Mouse (Mus musculus) heart, postnatal 10 days (tissue): Measurements from ENCODE around the gene Capzb. TPM values are rescaled to one million over a fixed set of nuclear protein-coding genes. Genes with fewer than 3 reads are reported as not detected.

Experiments
- DNase-seq, 2 experiments: peaks; one replicate each; pipeline ENCODE4 v3.0.0; 2021
- intact Hi-C: fragments of 180-260 bp; cut with DNase I; formaldehyde crosslinking; loops from one replicate; pipeline ENCODE4 v1.15.1; 2025
- total RNA-seq, 2 experiments: library from RNA; stranded (reverse); gene quantifications; 2 replicates each; pipeline ENCODE4 v1.2.3; 2021

Capzb gene
- total RNA-seq, 2 experiments from 2014 or later, result 394 to 406 TPM

DNA sequence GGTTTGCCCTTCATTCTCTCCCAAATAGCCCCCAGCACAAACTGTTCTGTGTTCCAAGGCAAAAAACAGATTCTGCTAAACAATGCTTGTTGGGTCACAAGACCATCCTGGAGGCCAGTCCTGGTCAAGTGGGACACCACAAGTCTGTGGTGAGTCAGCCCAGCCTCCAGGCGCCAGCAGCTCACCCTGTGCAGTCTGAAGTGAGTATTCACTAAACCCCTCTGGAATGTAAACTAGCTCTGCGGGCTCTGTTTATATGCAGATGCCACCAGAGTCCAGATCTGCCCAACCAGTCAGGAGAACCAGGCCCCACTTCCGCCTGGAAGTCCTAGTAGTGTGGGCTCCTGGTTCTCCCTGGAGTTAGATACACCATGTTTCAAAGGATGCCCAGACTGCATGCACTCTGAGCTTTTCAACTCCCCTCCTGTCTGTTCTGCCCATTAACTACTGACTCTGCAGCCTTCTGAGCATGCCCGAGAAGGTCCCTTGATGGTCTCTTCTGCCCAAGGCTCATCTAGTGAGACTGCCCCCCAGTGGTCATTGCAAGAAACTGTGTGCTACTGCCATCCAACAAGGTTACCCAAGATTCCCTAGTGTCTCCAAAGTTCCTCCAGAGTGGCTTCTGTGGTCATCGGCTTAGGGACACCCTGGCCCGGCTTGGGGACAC lies 39.9 kb downstream of the Capzb start:
- peak; percentile 72 to 84 for DNase-seq
- intact Hi-C loops, result loop anchor here (5.0 kb wide), 2 partner anchors 40 to 145 kb away; partner anchors contain the start of gene Capzb

DNA sequence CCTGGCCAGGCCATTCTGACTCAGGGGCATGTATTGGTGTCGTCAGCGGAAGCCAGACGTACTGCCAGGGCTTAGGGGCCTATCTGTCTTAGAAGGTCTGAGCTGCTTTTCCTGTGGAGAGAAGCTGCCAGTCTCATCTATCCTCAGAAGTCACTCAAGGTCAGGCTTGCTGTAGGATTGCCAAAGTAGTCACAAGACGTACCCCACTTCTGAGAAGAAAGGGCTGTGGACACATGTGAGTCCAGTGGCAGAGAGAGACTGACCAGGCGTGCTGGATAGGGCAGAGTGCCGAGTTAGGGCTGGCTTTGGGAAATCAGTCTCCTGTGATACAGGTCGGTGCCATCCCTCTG lies 40.4 kb downstream of the Capzb start:
- DNase-seq, result no peak
- intact Hi-C loops, result loop anchor here (5.0 kb wide), 2 partner anchors 41 to 146 kb away; partner anchors contain the start of gene Capzb

DNA sequence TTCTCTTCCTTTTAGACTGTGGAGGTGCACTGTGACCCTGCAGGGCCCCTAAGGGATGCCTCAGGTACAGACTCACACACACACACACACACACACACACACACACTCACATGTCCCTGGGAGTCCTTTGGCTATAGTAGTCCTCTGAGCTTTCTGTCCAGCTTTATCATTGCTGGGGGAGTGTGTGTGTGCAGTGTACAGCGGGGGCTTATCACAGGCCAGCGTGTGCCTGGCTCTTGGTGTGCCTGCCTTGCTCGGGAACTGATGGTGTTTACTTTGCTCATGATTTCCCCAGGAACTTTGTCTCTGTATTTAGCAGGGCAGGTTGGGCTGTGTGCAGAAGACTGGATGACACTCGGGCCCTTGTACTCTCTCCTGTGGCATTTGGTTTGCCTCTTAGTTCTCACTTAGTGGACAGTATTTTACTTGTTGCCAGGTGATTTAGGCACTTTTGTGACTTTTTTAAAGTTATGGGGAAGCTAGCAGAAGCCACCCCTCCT lies 41.1 kb downstream of the Capzb start:
- no peak for DNase-seq
- intact Hi-C loops, result loop anchor here (5.0 kb wide), 2 partner anchors 42 to 147 kb away; partner anchors contain the start of gene Capzb

DNA sequence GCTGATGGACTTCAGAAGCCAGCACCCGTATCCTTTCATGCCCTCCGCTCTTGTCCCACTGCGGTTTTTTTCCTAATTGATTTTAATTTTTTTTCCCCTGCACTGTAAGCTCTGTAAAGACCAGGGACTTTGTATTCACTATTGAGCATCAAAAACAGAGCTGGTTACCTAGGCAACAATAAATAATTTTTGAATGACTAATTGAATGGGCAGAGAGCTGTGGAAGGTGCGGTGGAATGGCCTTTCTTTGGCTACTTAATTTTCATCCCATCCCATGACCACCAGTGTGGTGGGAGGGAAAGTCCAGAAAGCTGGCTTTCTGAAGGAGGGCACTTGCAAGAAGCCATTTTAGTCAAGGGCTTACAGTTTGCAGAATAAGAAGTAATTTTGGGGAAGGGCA lies 41.6 kb downstream of the Capzb start:
- DNase-seq, result no peak
- intact Hi-C loops, result loop anchor here (5.0 kb wide), 2 partner anchors 42 to 147 kb away; partner anchors contain the start of gene Capzb

- intact Hi-C loops, result no loop called here
- DNase-seq, result no peak
Observed at GRCm38 (mm10) chr4:139235556-139235955, 42.9 kb downstream of the Capzb start.

GRCm38 (mm10) chr4:139238612-139239011 lies 45.9 kb downstream of the Capzb start:
- intact Hi-C loops, result no loop called here
- no peak for DNase-seq

DNA sequence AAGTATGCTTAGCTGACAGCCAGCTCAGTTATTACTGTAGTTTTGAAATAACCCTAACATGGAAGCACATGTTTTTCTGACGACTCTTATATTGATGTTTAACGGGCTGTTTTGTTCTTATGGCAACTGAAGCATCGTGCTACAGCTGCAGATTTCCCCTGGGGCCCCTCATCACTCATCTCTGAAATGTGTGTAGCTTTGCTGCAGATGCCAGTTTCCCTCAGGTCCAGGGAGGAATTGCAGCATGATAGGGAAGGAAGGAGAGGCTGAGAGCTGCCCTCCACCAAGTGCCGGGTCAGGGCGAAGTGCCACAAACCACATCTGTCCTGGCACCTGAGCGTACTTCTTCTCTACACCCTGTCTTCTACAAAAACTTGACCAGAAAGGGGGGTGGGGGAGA lies 47.6 kb downstream of the Capzb start:
- DNase-seq, result no peak
- intact Hi-C loops, result no loop called here

GRCm38 (mm10) chr4:139241678-139242606 lies 49.2 kb downstream of the Capzb start:
- intact Hi-C loops, result no loop called here
- DNase-seq, result no peak

DNA sequence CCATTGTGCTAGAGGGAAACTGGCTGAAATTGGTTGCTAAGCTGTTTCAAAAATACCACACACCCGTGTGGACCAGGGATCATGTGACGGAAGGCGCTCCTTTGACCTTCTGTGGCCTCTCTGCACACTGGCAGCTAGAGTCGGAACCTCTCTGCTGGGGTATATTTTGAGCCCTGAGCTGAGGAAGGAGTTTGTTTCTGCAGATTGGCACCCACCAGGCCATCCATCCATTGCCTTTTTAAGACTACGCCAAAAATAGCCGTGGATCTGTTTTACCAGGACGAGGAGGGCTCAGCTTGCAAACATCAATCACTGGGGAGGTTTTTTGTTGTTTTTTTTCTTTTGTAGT lies 49.9 kb downstream of the Capzb start:
- intact Hi-C loops, result no loop called here
- DNase-seq, result peak; percentile 48 to 67

DNA sequence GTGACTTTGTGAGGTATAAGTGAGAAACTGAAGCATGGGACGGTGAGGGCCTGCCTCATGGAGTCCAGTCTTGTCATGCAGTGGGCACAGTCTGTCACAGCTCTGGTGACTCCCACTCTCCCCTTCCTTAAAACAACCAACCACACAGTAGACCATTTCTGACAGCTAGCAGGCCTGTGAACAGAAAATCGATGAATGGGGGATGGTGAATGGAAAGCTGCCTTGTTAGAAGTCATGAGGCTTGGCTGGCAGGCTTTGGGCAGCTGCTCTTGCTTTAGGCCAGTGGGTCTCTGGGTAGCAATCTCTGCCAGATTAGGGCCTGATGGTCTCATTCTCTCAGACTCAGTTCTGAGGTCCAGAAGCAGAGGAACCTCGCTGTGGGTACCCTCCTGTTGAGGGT lies 51.5 kb downstream of the Capzb start:
- DNase-seq, result no peak
- intact Hi-C loops, result no loop called here

- intact Hi-C loops, result loop anchor here (5.0 kb wide), 1 partner anchor 117 kb away; no protein-coding TSS in a partner anchor
- DNase-seq, result no peak
Observed at GRCm38 (mm10) chr4:139244766-139245165, 52.1 kb downstream of the Capzb start.

DNA sequence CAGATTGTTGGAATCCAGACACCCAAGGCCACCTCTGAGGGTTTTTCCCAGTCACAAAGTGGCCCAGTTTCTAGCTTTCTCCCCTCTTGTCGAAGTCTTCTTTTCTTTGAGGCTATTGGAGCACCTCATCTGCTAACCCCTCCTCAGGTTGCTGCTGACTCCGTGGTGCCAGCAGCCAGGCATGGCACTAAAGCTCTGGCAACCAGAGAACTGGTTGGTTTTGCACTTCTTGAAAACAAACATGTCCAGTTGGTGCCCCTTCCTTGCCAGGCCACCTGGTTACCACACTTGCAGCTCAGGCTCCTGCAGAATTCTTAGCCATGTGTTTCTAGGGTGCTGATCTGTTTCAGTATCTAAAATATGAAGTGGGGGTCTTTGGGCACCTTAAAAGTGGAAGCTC lies 52.8 kb downstream of the Capzb start:
- intact Hi-C loops, result loop anchor here (5.0 kb wide), 1 partner anchor 118 kb away; no protein-coding TSS in a partner anchor
- DNase-seq, result no peak

- DNase-seq, result no peak
- intact Hi-C loops, result loop anchor here (5.0 kb wide), 1 partner anchor 119 kb away; no protein-coding TSS in a partner anchor
Observed at GRCm38 (mm10) chr4:139246130-139246877, 53.6 kb downstream of the Capzb start.

DNA sequence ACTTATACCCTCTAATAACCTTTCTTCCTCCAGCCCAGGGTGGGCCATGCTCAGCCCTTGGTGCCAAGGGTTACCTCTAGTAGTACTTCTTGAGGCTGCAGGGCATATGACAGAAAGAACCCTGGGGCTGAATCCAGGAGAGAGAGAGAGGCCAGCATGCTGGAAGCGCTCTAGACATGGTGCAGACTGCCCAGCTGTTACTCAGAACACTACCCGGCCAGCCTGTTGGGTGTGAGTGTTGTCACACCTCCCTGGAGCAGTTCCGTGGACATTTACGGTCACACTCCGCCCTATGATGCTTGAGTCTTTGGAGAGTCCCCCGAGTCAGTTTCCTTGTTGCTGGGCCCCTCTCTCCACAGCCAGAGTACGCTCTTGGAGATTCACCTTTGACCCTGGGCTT lies 55.3 kb downstream of the Capzb start:
- no peak for DNase-seq
- intact Hi-C loops, result loop anchor here (5.0 kb wide), 1 partner anchor 121 kb away; no protein-coding TSS in a partner anchor

GRCm38 (mm10) chr4:139248736-139249135 lies 56.0 kb downstream of the Capzb start:
- intact Hi-C loops, result loop anchor here (5.0 kb wide), 1 partner anchor 121 kb away; no protein-coding TSS in a partner anchor
- no peak for DNase-seq

- intact Hi-C loops, result loop anchor here (5.0 kb wide), 1 partner anchor 103 kb away; no protein-coding TSS in a partner anchor
- no peak for DNase-seq
Observed at GRCm38 (mm10) chr4:139250043-139250442, 57.3 kb downstream of the Capzb start.

- intact Hi-C loops, result loop anchor here (5.0 kb wide), 1 partner anchor 104 kb away; no protein-coding TSS in a partner anchor
- no peak for DNase-seq
Observed at GRCm38 (mm10) chr4:139250886-139251285, 58.2 kb downstream of the Capzb start.

GRCm38 (mm10) chr4:139252051-139252760 lies 59.5 kb downstream of the Capzb start:
- intact Hi-C loops, result loop anchor here (1.0 to 5.0 kb wide), 2 partner anchors 105 to 166 kb away; no protein-coding TSS in a partner anchor
- peak; percentile 84 to 89 for DNase-seq

DNA sequence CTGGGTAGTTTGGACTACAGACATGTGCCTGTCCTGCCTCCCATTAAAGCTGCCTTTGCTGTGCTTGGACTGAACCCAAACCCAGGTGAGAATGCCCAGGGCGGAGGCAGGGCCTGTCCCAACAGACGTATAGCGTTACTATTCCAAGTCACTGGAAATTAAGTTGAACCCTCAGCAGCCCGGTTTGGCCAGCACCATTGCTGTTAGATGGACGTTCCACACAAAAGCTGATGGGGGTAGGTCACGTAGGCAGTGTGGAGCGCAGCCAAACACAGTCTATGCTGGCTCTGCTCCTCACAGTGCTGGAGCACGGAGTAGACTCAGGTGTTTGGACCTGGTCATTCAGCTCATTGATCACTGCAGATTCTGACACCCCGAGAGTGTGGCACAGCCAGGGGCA lies 60.5 kb downstream of the Capzb start:
- intact Hi-C loops, result loop anchor here (5.0 kb wide), 1 partner anchor 106 kb away; no protein-coding TSS in a partner anchor
- peak in 1 of 2 experiments; percentile 56 for DNase-seq

DNA sequence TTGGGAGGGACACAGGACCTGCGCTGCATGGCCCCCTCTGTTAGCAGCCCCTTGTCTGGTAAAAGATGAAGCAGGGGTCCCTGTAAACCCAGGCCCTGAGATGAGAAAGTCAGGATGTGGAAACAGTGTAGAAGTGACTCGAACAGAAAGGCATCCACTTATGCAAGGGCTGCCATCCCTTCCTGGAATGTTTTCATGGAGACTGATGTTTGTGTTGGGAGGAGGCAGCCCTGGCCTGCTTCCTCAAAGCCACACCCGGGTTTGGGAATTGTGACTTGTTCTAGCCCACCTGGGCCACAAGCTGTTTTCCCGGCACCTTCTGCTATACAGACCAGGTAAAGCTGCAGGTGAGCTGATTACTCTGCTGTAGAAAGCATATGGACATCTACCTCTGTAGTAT lies 63.4 kb downstream of the Capzb start:
- intact Hi-C loops, result no loop called here
- no peak for DNase-seq
